Mouse (Mus musculus) spleen, adult 2 months (tissue): ENCODE measurements around the gene Hoxc9.

Source experiments
- CTCF ChIP-seq: fragments of 200-500 bp; IDR thresholded peaks from 2 replicates; pipeline ENCODE4 v1.5.1; 2011; ENCODE audit warnings: mild to moderate bottlenecking, inconsistent platforms; ENCODE audit not compliant: insufficient read depth, insufficient read length, insufficient replicate concordance; ENCODE audit errors: extremely low read depth
- POLR2A ChIP-seq: fragments of 200-500 bp; IDR thresholded peaks from 2 replicates; pipeline ENCODE4 v1.6.1; 2011; ENCODE audit warnings: low read depth, low read length, inconsistent platforms

GRCm38 (mm10) chr15:102963671-102964640 lies 12.3 kb upstream of the Hoxc9 start:
- TF ChIP-seq POLR2A (no peak), CTCF (no peak)
